Mouse (Mus musculus): Measurements from ENCODE around the gene Apold1. TPM values are rescaled to one million over a fixed set of nuclear protein-coding genes. Genes with fewer than 3 reads are reported as not detected.

Apold1 gene
- polyA plus RNA-seq, 1 experiment from 2014 or later: 3.5 TPM

DNA sequence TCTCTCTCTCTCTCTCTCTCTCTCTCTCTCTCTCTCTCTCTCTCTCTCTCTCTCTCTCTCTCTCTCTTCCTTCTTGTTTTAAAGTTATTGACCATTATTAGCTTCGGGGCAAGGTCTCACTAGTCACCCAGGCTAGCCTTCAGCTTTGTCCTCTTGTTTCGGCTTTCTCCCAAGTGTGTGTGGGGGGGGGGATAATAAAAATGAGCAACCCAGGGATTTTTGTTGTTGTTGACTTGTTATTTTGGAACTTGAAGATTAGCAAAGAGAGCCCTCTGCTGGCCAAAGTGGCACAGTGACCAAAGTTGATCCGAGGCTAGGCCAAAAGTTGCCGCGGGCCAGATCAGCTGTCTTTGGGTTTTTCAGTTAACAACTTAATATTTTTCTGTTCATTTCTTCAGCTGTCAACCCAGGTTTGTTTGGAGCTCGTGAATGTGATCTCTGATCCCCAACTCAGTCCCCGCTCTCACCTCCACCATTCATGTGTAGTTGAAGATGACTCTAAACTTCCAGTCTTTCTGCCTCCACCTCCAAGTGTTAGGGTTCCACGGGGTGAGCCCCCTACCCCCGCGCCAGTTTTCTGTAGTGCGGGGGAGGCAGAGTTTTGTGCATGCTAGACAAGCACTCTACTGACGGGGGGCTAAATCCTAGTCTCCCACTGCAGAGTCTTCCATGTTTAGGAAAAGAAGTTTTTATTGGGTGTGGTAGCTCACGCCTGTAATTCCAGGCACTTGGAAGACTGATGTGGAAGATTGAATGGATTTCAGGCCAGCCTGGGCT is 34.0 kb upstream of the Apold1 start:
- Histone ChIP-seq H3K4me2 (ENCODE audit: low read length) (no peak overlapping the region), H3K27ac (ENCODE audit: low read depth, low read length) (no peak overlapping the region), H3K36me3 (ENCODE audit: control insufficient read depth, insufficient read depth, low read length) (peaks cover 24% of the 10 kb centered on the region), H3K4me1 (ENCODE audit: control insufficient read depth, insufficient read depth, low read length) (no peaks in the 10 kb centered on the region), H3K9ac (ENCODE audit: low read length) (no peak overlapping the region), H3K27me3 (replicated peaks; ENCODE audit: control insufficient read depth, insufficient read depth, low read length) (no peaks in the 10 kb centered on the region), H3K4me3 (ENCODE audit: low read depth, low read length) (no peak overlapping the region), H3K9me3 (replicated peaks; ENCODE audit: control insufficient read depth, low read length) (no peaks in the 10 kb centered on the region)
- WGBS: 49% methylated on average over 13 of the region's 13 CpGs
- peak; percentile 26; the same call in 1 of the 2 replicates for ATAC-seq
- peak; percentile 82 for DNase-seq (ENCODE audit: low spot score)

DNA sequence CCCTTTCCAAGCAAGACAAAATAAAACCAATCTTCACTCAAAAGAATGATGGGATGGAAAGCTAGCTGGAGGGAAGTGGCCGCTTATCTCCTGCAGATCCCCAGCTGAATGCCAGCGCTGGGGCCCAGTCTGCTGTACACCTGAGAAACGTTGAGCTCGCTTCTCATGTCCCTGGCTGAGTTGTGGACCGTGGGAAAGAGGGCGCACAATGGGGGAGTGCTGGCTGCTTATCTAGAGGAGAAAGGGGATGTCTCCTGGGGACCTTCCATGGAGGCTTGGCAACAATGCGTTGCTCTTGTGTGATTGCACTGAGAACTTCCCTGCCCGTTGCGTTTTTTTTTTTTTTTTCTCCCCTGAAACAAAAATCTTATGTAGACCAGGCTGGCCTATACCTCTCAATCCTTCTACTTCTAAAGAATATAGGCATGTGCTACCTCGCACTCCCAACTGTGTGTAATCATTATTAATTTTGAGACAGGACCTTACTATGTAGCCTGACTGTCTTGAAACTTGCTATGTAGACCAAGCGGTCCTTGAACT is 32.9 kb upstream of the Apold1 start:
- no peak overlapping the region for H3K4me2 ChIP-seq (ENCODE audit: low read length)
- ATAC-seq (no peak), DNase-seq (ENCODE audit: low spot score) (no peak)
- no peak overlapping the region for H3K27ac ChIP-seq (ENCODE audit: low read depth, low read length)
- no peaks in the 10 kb centered on the region for H3K9me3 ChIP-seq (replicated peaks; ENCODE audit: control insufficient read depth, low read length)
- no peaks in the 10 kb centered on the region for H3K4me1 ChIP-seq (ENCODE audit: control insufficient read depth, insufficient read depth, low read length)
- WGBS: 70% methylated on average over 11 of the region's 11 CpGs
- no peak overlapping the region for H3K4me3 ChIP-seq (ENCODE audit: low read depth, low read length)
- no peaks in the 10 kb centered on the region for H3K27me3 ChIP-seq (replicated peaks; ENCODE audit: control insufficient read depth, insufficient read depth, low read length)
- H3K9ac ChIP-seq (ENCODE audit: low read length): no peak overlapping the region
- peaks cover 26% of the 10 kb centered on the region for H3K36me3 ChIP-seq (ENCODE audit: control insufficient read depth, insufficient read depth, low read length)

- H3K4me3 ChIP-seq (ENCODE audit: low read depth, low read length): no peak overlapping the region
- WGBS: 92% methylated on average over 3 of the region's 3 CpGs
- no peak overlapping the region for H3K4me2 ChIP-seq (ENCODE audit: low read length)
These were observed 32.3 kb upstream of the Apold1 start for GRCm38 (mm10) chr6:134949241-134949640.

DNA sequence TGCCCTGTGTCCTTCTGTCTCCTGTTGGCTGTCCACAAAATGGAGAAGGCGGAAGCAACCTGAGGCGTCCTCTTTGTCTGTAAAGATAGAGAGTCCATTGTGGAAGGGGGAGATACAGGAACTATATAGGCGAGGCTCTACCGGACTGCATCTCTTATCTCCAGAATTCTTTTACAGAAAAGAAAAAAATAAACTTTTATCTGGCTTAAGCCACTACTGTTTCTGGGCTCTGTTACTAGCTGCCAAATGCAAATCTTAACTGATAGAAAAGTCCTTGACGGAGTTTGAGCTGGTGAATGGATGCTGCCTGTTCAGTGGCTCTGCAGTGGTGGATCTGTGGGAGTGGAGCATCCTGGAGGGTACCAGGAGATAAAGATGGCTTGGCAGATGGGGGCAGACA is 30.2 kb upstream of the Apold1 start:
- 89% methylated on average over 5 of the region's 5 CpGs for WGBS
- peaks cover 15% of the 10 kb centered on the region for H3K36me3 ChIP-seq (ENCODE audit: control insufficient read depth, insufficient read depth, low read length)
- no peak overlapping the region for H3K27ac ChIP-seq (ENCODE audit: low read depth, low read length)
- no peak overlapping the region for H3K9ac ChIP-seq (ENCODE audit: low read length)
- no peaks in the 10 kb centered on the region for H3K9me3 ChIP-seq (replicated peaks; ENCODE audit: control insufficient read depth, low read length)
- H3K4me1 ChIP-seq (ENCODE audit: control insufficient read depth, insufficient read depth, low read length): no peaks in the 10 kb centered on the region
- no peak for ATAC-seq
- no peaks in the 10 kb centered on the region for H3K27me3 ChIP-seq (replicated peaks; ENCODE audit: control insufficient read depth, insufficient read depth, low read length)
- no peak for DNase-seq (ENCODE audit: low spot score)
- no peak overlapping the region for H3K4me3 ChIP-seq (ENCODE audit: low read depth, low read length)
- H3K4me2 ChIP-seq (ENCODE audit: low read length): no peak overlapping the region

More at GRCm38 (mm10) chr6:134949241-134949640, 32.3 kb upstream of the Apold1 start:
- no peaks in the 10 kb centered on the region for H3K27me3 ChIP-seq (replicated peaks; ENCODE audit: control insufficient read depth, insufficient read depth, low read length)
- ATAC-seq (no peak), DNase-seq (ENCODE audit: low spot score) (no peak)
- no peak overlapping the region for H3K27ac ChIP-seq (ENCODE audit: low read depth, low read length)
- H3K9me3 ChIP-seq (replicated peaks; ENCODE audit: control insufficient read depth, low read length): no peaks in the 10 kb centered on the region
- peaks cover 22% of the 10 kb centered on the region for H3K36me3 ChIP-seq (ENCODE audit: control insufficient read depth, insufficient read depth, low read length)
- H3K4me1 ChIP-seq (ENCODE audit: control insufficient read depth, insufficient read depth, low read length): no peaks in the 10 kb centered on the region
- no peak overlapping the region for H3K9ac ChIP-seq (ENCODE audit: low read length)

DNA sequence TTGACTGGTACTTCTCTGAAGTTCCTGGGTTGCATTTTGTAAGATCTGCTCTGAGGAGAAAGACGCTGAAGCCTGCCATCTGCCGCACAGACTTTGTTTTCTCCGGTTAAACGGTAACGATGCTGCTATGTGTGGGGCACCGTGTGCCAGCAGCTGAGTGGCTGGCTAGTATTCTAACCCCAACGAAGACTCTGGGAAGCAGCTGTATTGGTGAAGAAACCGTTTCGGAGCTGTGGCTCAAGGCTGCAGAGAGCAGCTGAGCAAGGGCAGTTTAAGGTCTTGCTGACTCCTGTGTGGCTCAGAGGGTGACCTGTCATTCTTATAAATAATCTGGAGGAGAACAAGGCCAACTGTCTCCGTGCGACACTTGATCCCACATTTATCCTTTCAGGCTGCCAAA is 27.5 kb upstream of the Apold1 start:
- H3K27me3 ChIP-seq (replicated peaks; ENCODE audit: control insufficient read depth, insufficient read depth, low read length): no peaks in the 10 kb centered on the region
- H3K9me3 ChIP-seq (replicated peaks; ENCODE audit: control insufficient read depth, low read length): no peaks in the 10 kb centered on the region
- H3K9ac ChIP-seq (ENCODE audit: low read length): no peak overlapping the region
- no peaks in the 10 kb centered on the region for H3K4me1 ChIP-seq (ENCODE audit: control insufficient read depth, insufficient read depth, low read length)
- WGBS: 54% methylated on average over 11 of the region's 11 CpGs
- peak; percentile 63 for DNase-seq (ENCODE audit: low spot score)
- H3K4me3 ChIP-seq (ENCODE audit: low read depth, low read length): no peak overlapping the region
- no peak overlapping the region for H3K4me2 ChIP-seq (ENCODE audit: low read length)
- peaks cover 11% of the 10 kb centered on the region for H3K36me3 ChIP-seq (ENCODE audit: control insufficient read depth, insufficient read depth, low read length)
- H3K27ac ChIP-seq (ENCODE audit: low read depth, low read length): no peak overlapping the region
- peak; percentile 77; the same call in 1 of the 2 replicates for ATAC-seq

DNA sequence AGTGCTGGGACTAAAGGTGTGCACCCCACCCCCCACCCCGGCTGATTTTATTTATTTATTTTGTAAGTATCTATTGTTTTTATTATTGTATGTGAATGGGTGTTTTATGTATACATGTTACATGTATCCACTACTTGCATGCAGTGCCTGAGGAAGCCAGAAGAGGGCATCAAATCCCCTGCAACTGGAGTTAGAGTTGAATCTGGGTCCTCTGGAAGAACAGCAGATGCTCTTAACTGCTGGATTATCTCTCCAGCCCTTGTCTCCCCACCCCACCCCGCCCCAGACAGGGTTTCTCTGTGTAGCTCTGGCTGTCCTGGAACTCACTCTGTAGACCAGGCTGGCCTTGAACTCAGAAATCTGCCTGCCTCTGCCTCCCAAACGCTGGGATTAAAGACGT is 25.1 kb upstream of the Apold1 start:
- ATAC-seq (no peak), DNase-seq (ENCODE audit: low spot score) (no peak)
- peaks cover 3% of the 10 kb centered on the region; the same call in 1 of the 2 replicates for H3K36me3 ChIP-seq (ENCODE audit: control insufficient read depth, insufficient read depth, low read length)
- H3K27me3 ChIP-seq (replicated peaks; ENCODE audit: control insufficient read depth, insufficient read depth, low read length): no peaks in the 10 kb centered on the region
- H3K4me1 ChIP-seq (ENCODE audit: control insufficient read depth, insufficient read depth, low read length): 0 out of 2 replicates have a peak, but pooled peaks cover 9% of the 10 kb centered on the region
- H3K9ac ChIP-seq (ENCODE audit: low read length): no peak overlapping the region
- 91% methylated on average over 4 of the region's 4 CpGs for WGBS
- no peak overlapping the region for H3K4me2 ChIP-seq (ENCODE audit: low read length)
- no peak overlapping the region for H3K4me3 ChIP-seq (ENCODE audit: low read depth, low read length)
- H3K9me3 ChIP-seq (replicated peaks; ENCODE audit: control insufficient read depth, low read length): no peaks in the 10 kb centered on the region
- H3K27ac ChIP-seq (ENCODE audit: low read depth, low read length): no peak overlapping the region

- no peaks in the 10 kb centered on the region for H3K36me3 ChIP-seq (ENCODE audit: control insufficient read depth, insufficient read depth, low read length)
- DNase-seq (ENCODE audit: low spot score): no peak
- H3K9me3 ChIP-seq (replicated peaks; ENCODE audit: control insufficient read depth, low read length): no peaks in the 10 kb centered on the region
- H3K9ac ChIP-seq (ENCODE audit: low read length): no peak overlapping the region
- H3K27ac ChIP-seq (ENCODE audit: low read depth, low read length): peak overlapping the region; percentile 70; the same call in 1 of the 2 replicates
- H3K4me1 ChIP-seq (ENCODE audit: control insufficient read depth, insufficient read depth, low read length): 0 out of 2 replicates have a peak, but pooled peaks cover 13% of the 10 kb centered on the region
- no peak overlapping the region for H3K4me3 ChIP-seq (ENCODE audit: low read depth, low read length)
- 42% methylated on average over 5 of the region's 5 CpGs for WGBS
- no peak overlapping the region for H3K4me2 ChIP-seq (ENCODE audit: low read length)
- H3K27me3 ChIP-seq (replicated peaks; ENCODE audit: control insufficient read depth, insufficient read depth, low read length): no peaks in the 10 kb centered on the region
- ATAC-seq: no peak
These were observed 20.2 kb upstream of the Apold1 start for GRCm38 (mm10) chr6:134961286-134961685.

DNA sequence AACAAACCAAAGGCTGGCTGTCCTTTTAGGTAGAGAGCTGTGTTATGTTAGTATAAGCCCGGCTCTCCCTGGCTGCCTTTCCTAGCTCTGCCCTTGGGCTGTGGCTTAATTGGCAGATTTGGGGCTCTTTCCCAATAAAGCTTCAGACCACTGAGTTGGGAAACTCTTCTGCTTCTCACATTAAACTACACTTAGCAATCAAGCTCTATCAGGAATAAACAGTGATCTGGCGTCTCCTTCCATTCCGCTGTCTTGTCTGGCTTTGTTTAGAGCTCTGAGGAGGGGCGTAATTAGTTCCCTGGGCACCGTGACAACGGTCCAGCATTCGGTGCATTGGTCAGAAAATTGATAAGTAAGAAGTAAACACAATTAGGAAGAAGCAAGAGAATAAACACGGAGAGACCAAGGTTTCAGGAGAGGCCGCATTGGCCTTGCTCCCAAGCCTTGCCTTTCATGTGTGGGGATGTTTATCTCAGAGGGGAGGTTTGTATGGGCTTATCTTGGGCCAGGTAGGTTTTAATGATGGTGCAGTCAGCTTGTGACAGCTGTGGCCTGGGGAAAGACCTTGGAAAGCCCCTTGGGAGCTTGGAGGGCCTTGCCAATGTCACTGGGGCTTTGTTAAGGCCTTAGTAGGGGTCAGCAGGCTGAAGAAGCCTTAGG is 19.5 kb upstream of the Apold1 start:
- Histone ChIP-seq H3K9ac (ENCODE audit: low read length) (no peak overlapping the region), H3K27ac (ENCODE audit: low read depth, low read length) (peak overlapping the region; percentile 70), H3K4me3 (ENCODE audit: low read depth, low read length) (no peak overlapping the region), H3K4me1 (ENCODE audit: control insufficient read depth, insufficient read depth, low read length) (0 out of 2 replicates have a peak, but pooled peaks cover 13% of the 10 kb centered on the region), H3K27me3 (replicated peaks; ENCODE audit: control insufficient read depth, insufficient read depth, low read length) (no peaks in the 10 kb centered on the region), H3K9me3 (replicated peaks; ENCODE audit: control insufficient read depth, low read length) (no peaks in the 10 kb centered on the region), H3K4me2 (ENCODE audit: low read length) (no peak overlapping the region), H3K36me3 (ENCODE audit: control insufficient read depth, insufficient read depth, low read length) (no peaks in the 10 kb centered on the region)
- peak; percentile 65 for ATAC-seq
- DNase-seq (ENCODE audit: low spot score): peak; percentile 69
- WGBS: 25% methylated on average over 9 of the region's 9 CpGs

- no peaks in the 10 kb centered on the region for H3K9me3 ChIP-seq (replicated peaks; ENCODE audit: control insufficient read depth, low read length)
- no peak overlapping the region for H3K9ac ChIP-seq (ENCODE audit: low read length)
- WGBS: 28% methylated on average over 5 of the region's 5 CpGs
- no peak overlapping the region for H3K4me2 ChIP-seq (ENCODE audit: low read length)
- 0 out of 2 replicates have a peak, but pooled peaks cover 13% of the 10 kb centered on the region for H3K4me1 ChIP-seq (ENCODE audit: control insufficient read depth, insufficient read depth, low read length)
- H3K36me3 ChIP-seq (ENCODE audit: control insufficient read depth, insufficient read depth, low read length): no peaks in the 10 kb centered on the region
- DNase-seq (ENCODE audit: low spot score) (peak; percentile 65), ATAC-seq (peak; percentile 64)
- H3K27ac ChIP-seq (ENCODE audit: low read depth, low read length): peak overlapping the region; percentile 70
- H3K27me3 ChIP-seq (replicated peaks; ENCODE audit: control insufficient read depth, insufficient read depth, low read length): no peaks in the 10 kb centered on the region
- no peak overlapping the region for H3K4me3 ChIP-seq (ENCODE audit: low read depth, low read length)
These were observed 19.0 kb upstream of the Apold1 start for GRCm38 (mm10) chr6:134962518-134962893.

Measured in forebrain, embryonic 14.5 days (tissue).